Mouse (Mus musculus): ENCODE measurements around the gene Napb. TPM values are rescaled to one million over a fixed set of nuclear protein-coding genes. Genes with fewer than 3 reads are reported as not detected.

Gene Napb
- polyA plus RNA-seq, 1 experiment from 2014 or later, result 5.1 TPM

DNA sequence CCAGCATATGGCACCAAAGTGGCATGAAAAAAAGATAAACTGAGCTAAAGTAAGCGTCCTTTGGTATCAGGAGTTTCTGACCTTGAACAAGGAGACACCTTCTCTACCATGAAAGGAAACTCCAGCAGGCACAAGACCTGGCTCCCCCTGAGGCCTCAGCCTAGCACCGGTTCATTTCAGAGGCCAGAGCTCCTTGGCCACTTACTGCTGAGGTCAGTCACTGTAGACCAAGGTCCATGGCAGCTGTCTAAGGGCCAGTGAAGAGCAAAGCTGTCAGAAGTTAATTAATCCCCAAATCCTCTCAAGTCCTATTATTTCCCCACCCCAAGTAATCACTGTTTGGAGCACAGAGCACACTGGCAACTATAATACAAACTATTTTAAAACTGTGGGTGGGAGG lies 15.2 kb downstream of the Napb start:
- Histone ChIP-seq H3K27me3 (ENCODE audit: poor library complexity, severe bottlenecking) (no peaks in the 10 kb centered on the region), H3K4me1 (peaks cover 8% of the 10 kb centered on the region), H3K27ac (no peak overlapping the region), H3K9me3 (no peaks in the 10 kb centered on the region), H3K4me3 (no peak overlapping the region), H3K36me3 (replicated peaks) (0 out of 2 replicates have a peak, but pooled peaks cover 2% of the 10 kb centered on the region)
- WGBS, result 55% methylated on average over 2 of the region's 2 CpGs
- DNase-seq (ENCODE audit: extremely low spot score, low spot score), result no peak

DNA sequence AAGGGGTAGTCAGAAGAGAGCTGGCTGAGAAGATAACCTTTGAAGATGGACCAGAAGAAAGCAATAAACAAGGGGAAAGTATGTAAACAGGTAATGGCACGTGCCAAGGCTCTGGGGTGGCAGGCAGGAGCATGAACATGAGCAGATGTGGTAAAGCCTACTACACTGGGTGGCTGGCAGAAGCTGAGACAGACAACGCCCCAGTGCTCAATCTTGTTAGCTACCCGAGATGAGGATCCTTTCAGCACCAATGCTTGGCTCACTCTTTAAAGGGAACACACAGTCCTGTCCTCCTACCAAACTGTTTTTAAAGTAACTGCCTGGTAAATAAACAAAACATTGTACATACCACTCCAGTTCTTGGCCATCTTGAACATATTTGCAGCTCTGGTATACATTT lies 19.9 kb downstream of the Napb start:
- Histone ChIP-seq H3K4me3 (no peak overlapping the region), H3K36me3 (replicated peaks) (peaks cover 24% of the 10 kb centered on the region), H3K27me3 (ENCODE audit: poor library complexity, severe bottlenecking) (no peaks in the 10 kb centered on the region), H3K9me3 (no peaks in the 10 kb centered on the region), H3K27ac (no peak overlapping the region), H3K4me1 (peaks cover 5% of the 10 kb centered on the region)
- DNase-seq (ENCODE audit: extremely low spot score, low spot score), result no peak
- WGBS, result 86% methylated on average over 3 of the region's 3 CpGs

DNA sequence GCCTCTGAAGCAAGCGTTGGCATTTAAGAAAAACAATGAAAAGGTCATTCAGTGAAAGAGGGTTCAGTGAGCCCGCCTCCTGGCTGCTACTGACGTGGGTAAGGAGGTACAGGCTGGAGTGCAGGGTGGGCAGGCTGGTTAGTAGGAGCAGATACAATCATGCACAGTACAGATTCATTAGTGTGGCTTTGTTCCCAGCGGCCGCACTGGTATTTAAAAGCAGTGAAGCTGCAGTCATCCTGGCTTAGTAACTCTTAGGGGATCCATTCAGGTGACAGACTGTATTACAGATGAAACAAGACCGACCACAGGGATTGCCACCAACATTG lies 25.1 kb downstream of the Napb start:
- Histone ChIP-seq H3K27ac (no peak overlapping the region), H3K4me1 (peaks cover 8% of the 10 kb centered on the region), H3K27me3 (ENCODE audit: poor library complexity, severe bottlenecking) (no peaks in the 10 kb centered on the region), H3K9me3 (no peaks in the 10 kb centered on the region), H3K4me3 (no peak overlapping the region), H3K36me3 (replicated peaks) (peaks cover 33% of the 10 kb centered on the region)
- no peak for DNase-seq (ENCODE audit: extremely low spot score, low spot score)
- 59% methylated on average over 6 of the region's 6 CpGs for WGBS

DNA sequence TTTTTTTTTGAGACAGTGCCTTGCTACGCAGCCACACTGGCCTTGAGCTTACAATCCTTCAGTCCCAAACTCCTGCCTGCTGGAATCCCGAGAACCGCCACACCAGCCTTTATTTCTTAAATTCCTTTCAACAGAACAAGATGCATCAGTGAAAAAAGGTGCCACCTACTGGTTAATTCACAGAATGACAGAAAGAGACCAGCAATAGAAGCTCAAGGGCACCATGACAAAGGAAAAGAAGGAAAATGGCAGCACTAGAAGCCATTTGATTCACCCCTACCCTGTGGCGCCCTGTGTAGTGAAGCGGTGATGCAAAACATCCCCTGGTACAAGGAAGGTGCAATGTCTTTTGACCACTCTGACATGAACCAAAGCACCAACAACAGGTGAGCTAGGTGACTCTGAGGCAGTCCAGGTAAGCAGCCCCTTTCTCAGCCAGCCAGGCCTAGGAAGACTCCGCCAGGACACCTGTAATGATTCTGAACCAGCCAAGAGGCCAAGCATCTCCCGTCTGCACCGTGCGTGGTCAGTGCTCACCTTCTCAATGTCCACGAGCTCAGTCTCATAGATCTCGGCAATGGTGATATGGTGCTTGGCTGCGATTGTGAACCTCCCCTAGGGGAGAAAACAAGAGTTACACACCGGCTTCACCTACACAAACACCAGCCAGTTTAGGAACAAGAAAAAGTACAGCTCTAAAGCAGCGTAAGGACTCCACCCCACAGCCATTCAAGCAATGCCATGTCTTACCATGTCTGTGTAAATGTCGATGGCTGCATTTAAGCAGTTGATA lies 25.7 kb downstream of the Napb start:
- no peak for DNase-seq (ENCODE audit: extremely low spot score, low spot score)
- peaks cover 8% of the 10 kb centered on the region for H3K4me1 ChIP-seq
- H3K36me3 ChIP-seq (replicated peaks), result peaks cover 32% of the 10 kb centered on the region
- no peak overlapping the region for H3K27ac ChIP-seq
- no peaks in the 10 kb centered on the region for H3K9me3 ChIP-seq
- no peak overlapping the region for H3K4me3 ChIP-seq
- WGBS, result 80% methylated on average over 15 of the region's 15 CpGs
- no peaks in the 10 kb centered on the region for H3K27me3 ChIP-seq (ENCODE audit: poor library complexity, severe bottlenecking)

DNA sequence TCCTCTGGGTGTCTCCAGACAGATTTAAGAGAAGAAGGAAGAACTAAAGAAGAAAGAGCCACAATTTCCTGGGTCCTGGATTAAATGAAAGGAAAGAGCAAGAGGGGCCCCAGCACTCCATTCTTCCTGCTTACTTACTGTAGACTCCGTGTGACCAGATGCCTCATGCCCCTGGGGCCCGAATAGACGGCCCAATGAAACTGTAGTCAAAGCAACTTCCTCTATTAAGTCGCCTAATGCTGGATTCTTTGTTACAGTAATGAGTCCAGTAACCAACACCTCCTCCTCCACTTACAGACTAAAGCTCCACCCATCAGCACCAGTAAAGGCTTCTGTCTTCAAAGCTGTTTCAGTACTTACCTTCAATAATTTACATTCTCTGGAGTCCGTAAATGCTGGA lies 33.7 kb downstream of the Napb start:
- Histone ChIP-seq H3K4me1 (no peaks in the 10 kb centered on the region), H3K27me3 (ENCODE audit: poor library complexity, severe bottlenecking) (no peaks in the 10 kb centered on the region), H3K9me3 (no peaks in the 10 kb centered on the region), H3K36me3 (replicated peaks) (peaks cover 70% of the 10 kb centered on the region), H3K27ac (no peak overlapping the region), H3K4me3 (no peak overlapping the region)
- no peak for DNase-seq (ENCODE audit: extremely low spot score, low spot score)
- 90% methylated on average over 5 of the region's 5 CpGs for WGBS

DNA sequence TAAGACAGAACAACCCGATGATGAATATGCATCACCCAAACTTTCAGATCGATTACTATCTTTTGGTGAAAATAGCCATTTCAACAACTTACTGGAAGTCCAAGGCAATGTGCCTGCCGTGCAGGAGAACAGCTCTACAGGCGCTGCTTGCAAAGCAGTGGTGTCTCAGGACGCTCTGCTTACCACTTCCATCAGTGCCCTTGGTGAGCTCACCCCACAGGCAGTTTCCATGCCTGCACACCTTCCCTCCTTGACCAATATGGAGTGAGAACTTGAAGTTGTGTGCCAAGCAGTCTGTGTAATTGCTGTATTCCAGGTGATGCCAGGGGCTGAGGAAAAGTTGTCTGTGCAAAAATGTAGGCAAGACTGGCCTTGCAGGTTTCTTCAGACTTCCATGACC lies 41.5 kb downstream of the Napb start:
- H3K4me3 ChIP-seq, result no peak overlapping the region
- H3K9me3 ChIP-seq, result no peaks in the 10 kb centered on the region
- H3K27ac ChIP-seq, result no peak overlapping the region
- 92% methylated on average over 5 of the region's 5 CpGs for WGBS
- peaks cover 98% of the 10 kb centered on the region for H3K36me3 ChIP-seq (replicated peaks)
- no peak for DNase-seq (ENCODE audit: extremely low spot score, low spot score)
- H3K27me3 ChIP-seq (ENCODE audit: poor library complexity, severe bottlenecking), result no peaks in the 10 kb centered on the region
- H3K4me1 ChIP-seq, result no peaks in the 10 kb centered on the region

DNA sequence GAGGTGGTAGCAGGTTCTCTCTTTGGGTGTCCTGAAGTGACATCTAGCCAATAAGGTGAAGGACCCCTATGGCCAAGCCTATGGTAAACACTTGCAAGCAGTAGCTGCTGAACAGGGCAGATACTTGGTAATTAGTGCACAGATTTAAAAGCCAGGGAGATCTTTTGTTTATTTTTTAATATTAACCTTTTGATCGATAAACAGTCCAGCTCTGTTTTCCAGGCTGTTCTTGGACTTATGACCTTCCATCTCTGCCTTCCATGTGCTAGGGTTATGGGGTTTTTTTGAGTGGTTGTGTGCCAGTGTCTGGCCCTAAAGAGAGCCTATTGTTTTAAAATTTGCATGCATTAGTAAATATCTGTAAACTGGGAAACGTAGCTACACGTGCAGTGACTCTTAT lies 42.0 kb downstream of the Napb start:
- H3K9me3 ChIP-seq, result no peaks in the 10 kb centered on the region
- peaks cover 98% of the 10 kb centered on the region for H3K36me3 ChIP-seq (replicated peaks)
- H3K4me3 ChIP-seq, result no peak overlapping the region
- 95% methylated on average over 3 of the region's 3 CpGs for WGBS
- no peaks in the 10 kb centered on the region for H3K27me3 ChIP-seq (ENCODE audit: poor library complexity, severe bottlenecking)
- no peak overlapping the region for H3K27ac ChIP-seq
- DNase-seq (ENCODE audit: extremely low spot score, low spot score), result no peak
- H3K4me1 ChIP-seq, result no peaks in the 10 kb centered on the region

DNA sequence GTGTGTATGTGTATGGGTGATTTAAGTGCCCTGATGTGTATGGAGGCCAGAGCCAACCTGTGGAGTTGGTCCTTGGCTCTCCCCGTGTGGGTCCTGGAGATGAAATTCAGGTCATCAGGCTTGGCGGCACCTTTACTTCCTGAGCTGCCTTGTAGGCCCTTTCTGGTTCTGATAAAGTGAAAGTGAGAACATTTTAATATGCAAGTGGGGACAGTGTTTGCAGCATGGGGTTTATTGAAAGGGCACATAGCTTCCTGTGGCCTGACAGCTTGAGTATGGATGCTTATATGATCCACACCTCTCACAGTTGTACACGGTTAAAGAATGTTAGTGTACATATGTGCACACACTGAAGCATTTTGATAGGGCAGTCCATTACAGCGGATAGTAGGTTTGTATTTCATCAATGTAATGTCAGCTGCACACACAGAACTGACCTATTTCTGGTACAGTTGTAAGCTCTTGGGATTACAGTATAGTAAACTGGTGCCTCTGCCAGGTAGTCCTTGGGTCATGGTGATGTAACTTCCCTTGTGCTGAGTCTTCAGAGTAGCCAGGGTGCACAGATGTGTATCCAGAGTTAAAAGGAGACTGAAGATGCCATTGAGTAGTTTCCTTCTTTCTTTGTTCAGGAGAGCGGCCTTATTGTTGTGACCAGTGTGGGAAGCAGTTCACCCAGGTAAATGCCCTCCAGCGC lies 42.7 kb downstream of the Napb start:
- H3K4me3 ChIP-seq, result no peak overlapping the region
- H3K36me3 ChIP-seq (replicated peaks), result peaks cover 98% of the 10 kb centered on the region
- H3K4me1 ChIP-seq, result no peaks in the 10 kb centered on the region
- H3K27me3 ChIP-seq (ENCODE audit: poor library complexity, severe bottlenecking), result no peaks in the 10 kb centered on the region
- no peak overlapping the region for H3K27ac ChIP-seq
- no peak for DNase-seq (ENCODE audit: extremely low spot score, low spot score)
- no peaks in the 10 kb centered on the region for H3K9me3 ChIP-seq
- WGBS, result 96% methylated on average over 6 of the region's 6 CpGs

DNA sequence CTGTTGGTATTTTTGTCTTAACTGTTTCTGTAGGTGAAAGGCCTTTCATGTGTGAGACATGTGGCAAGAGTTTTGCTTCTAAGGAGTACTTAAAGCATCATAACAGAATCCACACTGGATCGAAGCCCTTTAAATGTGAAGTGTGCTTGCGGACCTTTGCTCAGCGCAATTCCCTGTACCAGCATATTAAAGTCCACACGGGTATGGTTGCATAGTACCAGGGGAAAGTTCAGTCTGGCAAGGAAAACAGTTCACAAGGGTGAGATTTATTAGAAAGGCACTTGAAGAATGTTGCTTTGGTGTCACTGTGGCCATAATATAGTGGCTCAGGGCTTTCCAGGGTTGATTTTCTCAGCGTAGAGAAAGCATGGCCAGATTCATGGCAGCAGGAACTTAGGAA lies 44.3 kb downstream of the Napb start:
- H3K36me3 ChIP-seq (replicated peaks), result peaks cover 98% of the 10 kb centered on the region
- 95% methylated on average over 5 of the region's 5 CpGs for WGBS
- no peaks in the 10 kb centered on the region for H3K4me1 ChIP-seq

DNA sequence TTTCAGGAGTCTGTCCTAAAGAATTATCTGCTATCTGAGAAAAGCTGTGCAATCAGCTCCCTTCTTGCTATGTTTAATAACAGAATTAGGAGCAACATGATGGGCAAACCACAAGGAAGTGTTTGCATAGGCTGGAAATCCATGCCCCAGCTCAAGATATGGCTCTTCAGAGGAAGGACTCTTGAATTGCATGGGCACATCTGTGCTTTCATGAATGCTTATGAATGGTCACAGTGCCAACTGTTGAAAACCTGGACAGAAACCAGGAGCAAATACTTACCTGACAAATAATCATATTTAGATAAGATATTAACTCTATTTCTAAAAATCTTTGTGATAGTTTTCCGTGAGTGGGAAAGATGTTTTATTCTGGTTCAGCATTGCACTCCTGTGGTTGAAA lies 45.4 kb downstream of the Napb start:
- no peak overlapping the region for H3K27ac ChIP-seq
- peaks cover 88% of the 10 kb centered on the region for H3K36me3 ChIP-seq (replicated peaks)
- no peak overlapping the region for H3K4me3 ChIP-seq
- H3K9me3 ChIP-seq, result no peaks in the 10 kb centered on the region
- H3K27me3 ChIP-seq (ENCODE audit: poor library complexity, severe bottlenecking), result no peaks in the 10 kb centered on the region
- 91% methylated on average over 1 of the region's 1 CpGs for WGBS
- peaks cover 6% of the 10 kb centered on the region for H3K4me1 ChIP-seq
- DNase-seq (ENCODE audit: extremely low spot score, low spot score), result no peak

More for the DNA sequence above, 44.3 kb downstream of the Napb start:
- H3K27me3 ChIP-seq (ENCODE audit: poor library complexity, severe bottlenecking), result no peaks in the 10 kb centered on the region
- no peak overlapping the region for H3K27ac ChIP-seq
- DNase-seq (ENCODE audit: extremely low spot score, low spot score), result no peak
- no peak overlapping the region for H3K4me3 ChIP-seq
- H3K9me3 ChIP-seq, result no peaks in the 10 kb centered on the region

DNA sequence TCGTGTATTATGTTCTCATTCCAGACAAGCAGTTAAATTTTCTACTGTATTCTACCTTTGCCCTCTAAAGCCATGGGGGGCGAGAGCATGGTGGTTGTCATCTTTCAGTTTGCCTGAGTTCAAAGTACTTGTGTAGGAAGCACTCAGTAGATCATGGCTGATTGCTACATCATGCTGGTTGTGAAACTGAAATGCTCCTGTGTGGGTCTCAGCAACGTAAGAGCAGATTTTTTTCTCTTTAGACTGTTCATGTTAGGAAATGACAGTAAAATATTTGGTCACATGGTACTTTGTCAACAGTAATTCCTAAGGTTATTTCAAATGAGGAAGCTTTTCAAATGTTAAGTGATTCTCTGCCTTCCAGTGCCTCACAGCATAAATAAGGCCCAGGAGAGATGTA lies 46.6 kb downstream of the Napb start:
- peaks cover 15% of the 10 kb centered on the region for H3K4me1 ChIP-seq
- WGBS, result 94% methylated on average over 3 of the region's 3 CpGs
- H3K36me3 ChIP-seq (replicated peaks), result peaks cover 77% of the 10 kb centered on the region
- no peak overlapping the region for H3K27ac ChIP-seq
- no peak for DNase-seq (ENCODE audit: extremely low spot score, low spot score)
- no peak overlapping the region for H3K4me3 ChIP-seq
- H3K9me3 ChIP-seq, result no peaks in the 10 kb centered on the region
- H3K27me3 ChIP-seq (ENCODE audit: poor library complexity, severe bottlenecking), result no peaks in the 10 kb centered on the region

DNA sequence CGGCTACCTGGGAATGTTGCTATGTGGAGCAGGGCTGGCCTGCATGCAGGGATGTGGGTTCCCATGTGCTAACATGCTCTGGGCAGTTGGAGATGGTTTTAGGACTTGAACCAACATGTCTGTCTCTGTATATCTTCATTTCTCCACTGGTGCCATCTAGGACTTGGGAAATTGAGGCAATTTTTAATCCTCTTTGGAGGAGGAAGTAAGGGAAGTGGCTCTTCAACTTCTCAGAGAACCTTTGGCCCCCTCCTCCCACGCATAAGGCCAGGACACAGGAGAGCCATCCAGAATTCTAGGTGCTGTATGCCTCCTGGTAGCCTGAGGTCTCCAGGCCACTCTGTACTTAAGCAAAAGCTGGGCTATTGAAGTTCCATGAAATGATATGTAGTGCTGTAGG lies 47.3 kb downstream of the Napb start:
- peaks cover 70% of the 10 kb centered on the region for H3K36me3 ChIP-seq (replicated peaks)

DNA sequence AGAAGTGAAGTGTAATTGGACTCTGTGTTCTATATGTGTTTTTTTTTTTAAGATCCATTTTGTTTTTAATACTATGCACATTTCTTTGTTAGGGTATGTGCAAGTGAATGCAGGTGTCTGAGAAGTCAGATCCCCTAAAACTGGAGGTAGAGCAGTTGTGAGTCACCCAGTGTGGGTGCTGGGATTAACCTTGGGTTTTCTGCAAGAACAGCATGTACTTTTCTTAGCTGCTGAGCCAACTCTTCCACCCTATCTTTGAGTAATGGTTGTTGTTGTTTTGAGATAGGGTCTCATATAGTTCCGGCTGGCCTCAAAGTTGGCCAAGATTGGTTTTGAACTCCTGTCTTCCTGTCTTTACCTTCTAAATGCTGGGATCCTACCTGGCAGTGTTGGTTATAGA lies 49.2 kb downstream of the Napb start:
- WGBS, result 92% methylated on average over 1 of the region's 1 CpGs
- H3K4me3 ChIP-seq, result no peak overlapping the region
- no peak overlapping the region for H3K27ac ChIP-seq
- H3K36me3 ChIP-seq (replicated peaks), result peaks cover 51% of the 10 kb centered on the region
- peaks cover 42% of the 10 kb centered on the region for H3K4me1 ChIP-seq
- no peaks in the 10 kb centered on the region for H3K27me3 ChIP-seq (ENCODE audit: poor library complexity, severe bottlenecking)
- no peak for DNase-seq (ENCODE audit: extremely low spot score, low spot score)
- no peaks in the 10 kb centered on the region for H3K9me3 ChIP-seq

More for the DNA sequence above, 47.3 kb downstream of the Napb start:
- 96% methylated on average over 2 of the region's 2 CpGs for WGBS
- H3K27ac ChIP-seq, result no peak overlapping the region
- H3K4me3 ChIP-seq, result no peak overlapping the region
- no peak for DNase-seq (ENCODE audit: extremely low spot score, low spot score)
- H3K4me1 ChIP-seq, result peaks cover 23% of the 10 kb centered on the region
- no peaks in the 10 kb centered on the region for H3K27me3 ChIP-seq (ENCODE audit: poor library complexity, severe bottlenecking)
- no peaks in the 10 kb centered on the region for H3K9me3 ChIP-seq

All from forebrain, embryonic 10.5 days (tissue).